Mouse (Mus musculus) erythroblast, adult 5-6 weeks (primary cell): ENCODE results near the gene Il1r1. TPM values are rescaled to one million over a fixed set of nuclear protein-coding genes. Genes with fewer than 3 reads are reported as not detected.
"Not testable (repeated sequence)": the region's sequence is repeated elsewhere in the genome, so short reads cannot be mapped to it uniquely, and the experiment has no call there.

Source experiments
- ATAC-seq: replicated peaks from 2 replicates; pipeline ENCODE4 v1.8.0; 2016; ENCODE audit warnings: moderate number of reproducible peaks, mild to moderate bottlenecking, moderate TSS enrichment, inconsistent platforms; ENCODE audit not compliant: poor library complexity, low FRiP score, severe bottlenecking
- total RNA-seq, 2 experiments: library from RNA; stranded (forward) in 1 of 2; stranded (reverse) in 1 of 2; fragments of 150-400 nt in 1 of 2; fragments of 200-764, 138-1000 nt in 1 of 2; gene quantifications; 2 replicates each; pipeline versions ENCODE4 v1.2.3 to v1.2.4; 2015 to 2017; ENCODE audit warnings: low replicate concordance in 2 of 2

Il1r1 gene
- total RNA-seq, 2 experiments from 2014 or later, result 22.1 to 34.5 TPM

DNA sequence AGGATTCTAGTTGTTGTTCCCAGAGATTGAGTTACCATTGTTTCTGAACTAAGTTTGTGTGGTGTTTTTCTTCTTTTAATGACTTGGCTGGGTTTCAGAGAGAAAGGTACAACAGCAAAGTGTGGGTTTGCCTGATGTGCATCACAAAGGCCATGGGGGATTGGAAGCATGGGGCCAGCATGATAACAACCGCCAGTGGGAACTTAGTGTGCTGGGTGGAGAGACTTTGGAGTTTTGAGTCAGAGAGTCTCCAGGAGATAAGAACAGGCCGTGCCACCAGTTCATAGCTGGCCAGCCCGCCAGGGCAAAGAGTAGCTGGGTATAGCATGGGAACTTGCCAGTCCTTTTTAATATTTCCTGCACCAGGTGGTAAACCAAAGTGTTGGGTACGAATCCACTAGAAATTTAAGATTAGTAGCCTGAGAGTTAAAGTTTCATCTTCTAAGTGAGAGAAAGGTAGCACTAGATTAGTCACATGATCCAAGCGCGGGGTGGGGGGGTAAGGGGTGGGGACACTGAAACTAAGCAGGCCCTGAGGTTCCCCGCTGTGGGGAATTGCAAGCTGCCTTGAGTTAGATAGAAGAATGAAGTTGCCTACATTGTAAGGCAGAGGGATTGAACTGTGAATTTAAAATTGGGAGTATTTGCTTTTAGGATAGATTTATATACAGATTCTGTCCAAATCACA is 78.4 kb downstream of the Il1r1 start:
- peak; percentile 92 for ATAC-seq

DNA sequence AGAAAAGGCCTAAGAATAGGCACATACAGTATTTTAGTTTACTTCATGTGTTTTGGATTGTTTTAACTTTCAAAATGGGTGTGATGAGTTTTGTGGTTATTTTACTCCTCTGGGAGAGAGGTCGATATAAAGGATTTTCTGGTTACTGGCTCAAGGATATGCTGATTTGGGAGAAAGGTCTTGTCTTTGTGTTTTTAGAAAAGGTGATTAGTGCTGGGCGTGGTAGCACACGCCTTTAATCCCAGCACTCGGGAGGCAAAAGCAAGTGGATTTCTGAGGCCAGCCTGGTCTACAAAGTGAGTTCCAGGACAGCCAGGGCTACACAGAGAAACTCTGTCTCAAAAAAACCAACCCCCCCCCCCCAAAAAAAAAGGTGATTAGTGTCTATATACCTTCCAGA is 79.4 kb downstream of the Il1r1 start:
- not testable (repeated sequence) for ATAC-seq

DNA sequence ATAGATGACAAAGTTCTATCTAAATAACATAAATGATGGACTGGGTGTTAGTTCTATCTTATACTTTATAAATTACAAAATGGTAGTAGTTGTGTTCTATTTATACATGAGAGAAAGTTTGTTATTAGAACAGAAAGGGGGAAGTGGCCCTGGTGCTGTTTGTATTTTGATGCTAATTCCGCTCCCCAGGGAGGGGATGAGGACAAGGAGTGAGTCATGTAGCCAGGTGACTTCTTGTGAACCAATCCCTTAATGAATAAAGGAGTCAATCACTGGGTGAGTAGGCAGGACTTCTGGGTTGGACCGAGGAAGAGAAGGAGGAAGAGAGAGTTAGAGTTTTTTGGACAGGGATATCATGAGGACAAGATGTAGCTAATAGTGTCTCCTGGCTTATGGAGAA is 81.2 kb downstream of the Il1r1 start:
- ATAC-seq, result no peak

DNA sequence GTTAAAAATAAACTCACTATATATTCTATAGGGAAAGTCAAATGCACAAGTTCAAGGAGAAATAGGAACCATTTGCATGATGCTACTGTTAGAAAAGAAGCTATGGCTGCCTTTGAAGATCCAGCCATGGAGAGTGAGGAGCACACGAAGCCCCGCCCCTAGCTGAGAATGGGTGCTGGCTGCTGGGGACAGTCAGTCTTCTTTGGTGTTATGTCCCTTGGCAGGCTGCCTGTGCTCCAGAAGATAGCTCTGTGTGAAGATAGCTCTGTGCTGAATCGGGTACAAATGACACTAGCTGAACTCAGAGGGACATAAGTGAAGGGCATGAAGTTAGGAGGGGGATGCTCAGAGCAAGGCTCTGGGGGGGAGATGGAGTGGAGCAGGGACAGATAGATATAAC is 86.2 kb downstream of the Il1r1 start:
- ATAC-seq, result no peak

DNA sequence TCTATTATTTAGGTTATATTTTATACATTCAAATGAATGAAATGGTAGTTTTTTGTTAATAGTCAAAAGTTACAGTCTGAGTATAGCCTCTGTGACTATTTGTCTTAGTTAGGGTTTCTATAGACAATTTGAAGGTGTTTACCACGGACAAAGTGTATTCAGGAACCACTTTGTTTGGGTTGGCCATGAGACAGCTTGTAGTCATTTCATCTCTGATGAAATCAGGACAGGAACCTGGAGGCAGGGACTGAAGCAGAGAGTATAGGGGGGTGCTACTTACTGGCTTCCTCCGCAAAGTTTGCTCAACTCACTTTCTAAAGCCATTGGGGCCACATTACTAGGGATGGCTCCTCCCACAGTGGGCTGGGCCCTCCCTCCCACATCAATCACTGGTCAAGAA is 86.7 kb downstream of the Il1r1 start:
- ATAC-seq, result no peak

DNA sequence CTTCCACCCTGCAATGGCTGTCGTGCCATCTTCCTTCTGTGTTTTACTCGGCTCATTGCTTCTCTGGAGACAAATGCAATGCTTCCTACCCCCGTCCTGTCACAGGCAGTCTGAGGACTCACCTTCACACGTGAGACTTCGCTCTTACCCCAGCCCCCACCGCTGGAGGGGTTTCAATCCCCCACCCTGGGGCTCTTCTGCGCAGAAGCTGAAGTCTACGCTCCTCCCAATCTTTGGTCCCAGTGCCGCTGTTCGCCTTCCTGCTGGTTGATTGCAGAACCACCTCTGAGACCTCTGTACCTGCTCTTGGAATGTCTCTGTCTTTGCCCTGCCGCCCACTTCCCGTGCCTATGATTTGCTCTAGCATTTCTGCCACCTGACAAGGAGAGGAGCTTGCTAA is 89.1 kb downstream of the Il1r1 start:
- no peak for ATAC-seq

DNA sequence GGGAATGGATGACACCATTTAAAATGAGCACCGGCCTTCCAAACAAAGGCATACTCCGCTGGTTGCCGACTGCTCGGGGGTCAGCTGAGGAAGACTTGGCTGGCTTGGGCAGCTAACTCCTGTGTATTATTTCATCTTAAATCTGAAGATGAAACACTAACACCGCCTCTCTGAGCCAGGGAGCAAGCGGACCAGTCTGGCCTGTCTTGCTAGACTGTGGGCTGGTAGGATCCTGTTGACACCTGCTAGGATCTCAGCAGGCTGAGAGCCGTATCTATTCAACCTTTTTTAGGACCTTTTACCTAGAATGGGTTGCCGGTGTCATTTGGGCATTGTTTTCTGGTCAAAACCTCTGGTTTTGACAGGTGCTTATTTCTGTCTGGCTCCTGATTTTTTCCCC is 92.8 kb downstream of the Il1r1 start:
- ATAC-seq, result no peak

DNA sequence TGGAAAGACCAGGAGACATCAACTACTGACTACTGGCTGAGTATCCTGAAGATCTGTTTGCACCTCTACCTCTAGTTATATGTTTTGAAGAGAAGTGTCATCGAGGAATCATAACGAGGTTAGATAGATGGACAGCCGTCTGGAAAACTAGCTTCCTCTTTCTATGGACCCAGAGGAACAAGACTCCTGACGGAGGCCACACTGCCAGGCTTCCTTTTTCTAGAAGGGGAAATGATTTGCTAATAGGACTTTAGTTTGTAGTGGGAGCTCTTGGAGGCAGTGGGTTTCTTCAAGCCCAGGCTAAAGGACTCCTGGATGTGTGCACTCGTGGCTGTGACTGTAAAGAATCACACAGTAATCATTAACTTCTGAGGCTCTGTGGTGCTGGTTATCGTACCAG is 96.9 kb downstream of the Il1r1 start:
- no peak for ATAC-seq

DNA sequence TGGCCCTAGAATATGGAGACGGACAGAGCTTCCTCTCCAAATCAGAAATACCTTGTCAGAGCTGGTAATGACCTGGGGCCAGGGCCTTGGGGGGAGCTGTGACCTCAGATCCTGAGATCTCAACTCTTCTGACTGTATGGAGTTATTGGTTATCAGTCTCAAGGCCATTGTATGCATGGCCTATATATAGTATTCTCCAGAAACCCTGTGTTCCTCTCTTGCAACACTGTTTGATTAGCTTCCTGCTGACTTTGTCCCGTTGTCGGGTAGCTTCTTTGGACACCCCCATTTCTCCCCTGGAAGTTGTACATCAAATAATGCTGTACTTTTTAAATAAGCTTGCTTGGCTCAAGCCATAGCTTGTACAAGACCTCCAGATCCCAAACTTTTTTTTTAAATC is 97.7 kb downstream of the Il1r1 start:
- no peak for ATAC-seq

DNA sequence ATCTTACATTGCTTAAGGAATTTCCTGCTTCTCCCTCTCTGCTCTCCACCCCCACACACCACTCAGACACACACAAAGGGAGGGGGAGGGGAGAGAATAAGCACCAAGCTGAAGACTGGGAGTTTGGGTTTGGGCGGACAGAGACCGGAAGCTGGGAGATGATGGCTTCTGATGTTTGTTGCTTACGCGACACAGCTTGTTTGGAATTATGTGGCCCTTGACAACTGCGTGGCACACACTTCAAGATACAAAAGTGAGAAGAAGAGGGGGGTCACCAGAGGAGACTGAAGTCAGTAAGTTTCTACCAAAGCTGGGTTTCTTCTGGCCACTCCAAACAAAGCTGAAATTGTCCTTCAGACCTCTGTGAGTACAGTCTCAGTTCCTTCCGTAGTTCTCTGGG is 99.6 kb downstream of the Il1r1 start, which contains the start of gene Il1rl2:
Il1rl2 (plus strand) TSS at position 154 of the 400 bp plus-strand sequence.
- ATAC-seq, result peak; percentile 33

DNA sequence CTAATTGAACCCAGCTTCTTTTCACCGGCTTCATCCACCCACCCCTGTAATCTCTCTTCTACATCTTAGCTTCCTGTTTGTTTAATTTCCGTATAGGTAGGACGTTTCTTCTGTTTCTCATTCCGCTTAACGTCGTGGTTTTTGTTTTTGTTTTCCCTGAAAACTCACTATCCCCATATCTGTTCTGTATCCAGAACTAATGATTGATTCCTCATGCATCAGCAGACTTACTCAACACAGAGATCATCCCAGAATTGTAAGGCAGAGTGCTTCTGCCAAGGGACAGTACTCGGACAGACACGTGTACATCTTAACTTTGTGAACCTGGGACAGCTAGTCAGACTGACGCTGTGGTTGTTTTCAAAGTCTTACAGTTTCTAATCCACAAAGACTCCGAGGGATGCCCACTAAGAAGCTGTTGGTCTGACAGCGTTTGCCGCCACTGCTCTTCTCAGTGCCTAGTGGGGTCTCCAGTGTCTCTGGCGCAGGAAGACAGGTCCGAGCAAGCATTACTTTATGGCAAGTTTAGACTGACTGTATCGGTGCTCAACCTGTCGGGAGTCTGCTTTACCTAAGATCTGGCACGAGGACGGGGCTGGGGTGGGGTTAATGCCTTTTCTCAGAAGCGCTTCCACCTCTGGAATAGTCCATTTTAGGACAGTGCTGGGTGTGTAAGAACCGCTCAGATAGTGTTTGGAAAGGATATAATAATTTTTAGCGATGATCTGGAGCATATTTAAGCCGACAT is 100.2 kb downstream of the Il1r1 start:
- ATAC-seq, result peak; percentile 57

DNA sequence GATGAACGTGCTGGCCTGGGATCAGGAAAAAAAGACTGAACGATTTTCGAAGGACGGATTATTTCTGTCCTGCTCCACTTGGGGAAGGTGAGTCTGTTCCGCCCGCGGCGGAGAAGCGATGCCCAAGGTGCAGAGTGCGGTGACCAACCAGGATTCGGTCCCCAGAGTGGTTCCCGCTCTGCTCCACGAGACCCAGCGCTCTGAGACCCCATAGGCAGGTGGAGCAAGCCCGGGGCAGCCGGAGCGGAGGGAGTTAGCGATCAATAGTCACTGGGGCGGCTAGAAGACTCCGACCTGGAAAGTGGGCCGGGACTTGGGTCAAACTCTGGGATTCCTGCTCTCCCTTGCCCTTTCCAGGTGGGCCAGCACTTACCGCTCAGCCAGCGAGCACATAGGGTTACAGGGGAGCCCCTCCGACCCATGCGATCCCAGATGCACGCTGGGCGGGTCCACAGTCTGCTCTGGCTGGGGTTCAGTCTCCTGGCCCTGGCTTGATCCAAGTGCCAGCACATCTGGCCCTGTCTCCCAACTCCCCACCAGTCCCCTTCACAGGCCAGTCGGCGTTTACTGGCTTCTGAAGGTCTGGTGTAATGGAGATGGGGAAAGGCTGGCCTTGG is 100.9 kb downstream of the Il1r1 start:
- ATAC-seq, result no peak

DNA sequence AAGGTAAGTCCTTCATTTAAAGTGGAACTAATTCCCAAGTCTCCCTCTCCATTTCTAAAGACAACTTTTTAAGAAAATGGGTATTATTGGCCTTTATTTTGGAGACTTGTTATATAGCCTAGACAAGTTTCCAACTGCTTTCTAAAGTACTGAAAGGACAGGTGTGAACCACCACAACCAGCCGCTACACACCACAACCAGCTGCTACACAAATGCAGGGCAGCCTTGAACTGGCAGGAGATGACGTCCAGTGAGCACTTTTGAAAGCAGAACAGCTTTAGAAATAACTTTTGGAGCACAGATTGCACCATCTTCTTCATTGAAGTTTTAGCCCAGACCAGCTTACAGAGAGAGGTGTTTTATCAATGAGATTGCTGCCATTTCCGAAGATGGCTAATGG is 102.7 kb downstream of the Il1r1 start:
- no peak for ATAC-seq

DNA sequence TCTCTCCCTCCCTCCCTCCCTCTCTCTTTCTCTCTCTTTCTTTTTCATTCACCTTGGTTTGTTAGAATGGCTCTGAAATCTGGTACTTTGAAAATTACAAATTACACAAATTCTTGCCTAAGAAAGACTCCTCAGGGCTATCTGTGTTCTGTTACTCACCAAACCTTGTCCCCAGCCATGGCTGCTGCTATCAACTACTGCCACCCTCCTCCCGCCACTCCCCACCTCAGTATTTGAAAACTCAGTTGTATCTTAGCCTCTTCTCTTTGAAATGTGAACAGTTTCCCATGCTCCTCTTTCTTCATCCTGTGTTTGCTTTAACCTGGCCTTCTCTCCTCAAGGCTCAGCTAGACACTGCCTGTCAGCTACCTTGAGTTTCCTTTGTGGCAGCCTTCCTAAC is 104.6 kb downstream of the Il1r1 start:
- ATAC-seq, result peak; percentile 71; the same call in 1 of the 2 replicates

DNA sequence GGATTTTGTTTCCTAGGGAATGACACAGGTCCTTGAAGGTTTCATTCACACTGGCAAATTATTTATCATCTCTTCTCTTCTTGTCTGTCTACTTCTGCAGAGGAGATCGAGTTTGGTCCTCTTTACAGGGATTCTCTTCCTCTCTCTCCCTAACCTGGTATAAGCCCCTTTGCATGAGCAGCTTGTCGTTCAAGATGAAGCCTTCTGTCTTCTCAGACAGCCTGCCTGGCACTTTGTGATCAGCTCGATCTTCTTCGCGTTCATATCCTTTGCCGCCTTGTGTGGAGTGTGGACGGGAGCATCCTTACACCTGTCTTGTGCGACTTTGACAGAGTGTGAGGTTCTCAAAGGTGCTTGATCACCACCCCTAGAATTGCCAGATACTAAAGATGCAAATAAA is 105.3 kb downstream of the Il1r1 start:
- no peak for ATAC-seq

DNA sequence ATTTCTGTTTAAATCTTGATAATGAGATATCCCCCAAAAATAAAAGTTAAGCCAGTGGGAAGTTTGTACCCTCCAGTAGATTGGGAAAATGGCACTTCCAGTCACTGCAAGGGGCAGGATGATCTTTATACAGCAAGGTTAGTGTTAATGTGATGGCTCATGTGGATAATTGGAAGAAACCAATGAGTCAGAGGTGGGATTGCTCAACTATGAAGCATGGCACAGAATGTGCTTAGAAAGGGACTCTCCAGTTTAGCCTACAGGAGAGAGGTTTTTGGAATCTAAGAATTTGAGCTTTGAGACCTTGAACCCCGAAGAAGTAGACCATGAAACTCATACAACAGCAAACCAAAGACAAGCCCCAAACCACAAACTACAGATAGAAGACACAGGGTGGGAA is 114.5 kb downstream of the Il1r1 start:
- no peak for ATAC-seq

DNA sequence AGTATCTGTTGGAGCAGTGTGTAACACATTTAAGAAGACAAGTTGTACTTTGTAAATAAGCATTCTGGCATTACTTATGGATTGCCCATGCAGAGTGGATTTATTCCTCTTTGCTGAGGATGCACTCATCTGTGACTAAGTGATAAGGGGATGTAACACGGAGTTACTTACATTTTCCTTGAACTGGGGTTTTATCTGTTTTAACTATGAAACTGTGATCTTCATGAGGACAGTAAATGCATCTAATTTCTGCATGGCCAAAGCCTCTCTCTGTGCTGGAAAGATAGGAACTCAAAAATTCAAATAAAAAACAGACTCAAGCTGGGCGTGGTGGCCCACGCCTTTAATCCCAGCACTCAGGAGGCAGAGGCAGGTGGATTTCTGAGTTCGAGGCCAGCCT is 115.2 kb downstream of the Il1r1 start:
- no peak for ATAC-seq

DNA sequence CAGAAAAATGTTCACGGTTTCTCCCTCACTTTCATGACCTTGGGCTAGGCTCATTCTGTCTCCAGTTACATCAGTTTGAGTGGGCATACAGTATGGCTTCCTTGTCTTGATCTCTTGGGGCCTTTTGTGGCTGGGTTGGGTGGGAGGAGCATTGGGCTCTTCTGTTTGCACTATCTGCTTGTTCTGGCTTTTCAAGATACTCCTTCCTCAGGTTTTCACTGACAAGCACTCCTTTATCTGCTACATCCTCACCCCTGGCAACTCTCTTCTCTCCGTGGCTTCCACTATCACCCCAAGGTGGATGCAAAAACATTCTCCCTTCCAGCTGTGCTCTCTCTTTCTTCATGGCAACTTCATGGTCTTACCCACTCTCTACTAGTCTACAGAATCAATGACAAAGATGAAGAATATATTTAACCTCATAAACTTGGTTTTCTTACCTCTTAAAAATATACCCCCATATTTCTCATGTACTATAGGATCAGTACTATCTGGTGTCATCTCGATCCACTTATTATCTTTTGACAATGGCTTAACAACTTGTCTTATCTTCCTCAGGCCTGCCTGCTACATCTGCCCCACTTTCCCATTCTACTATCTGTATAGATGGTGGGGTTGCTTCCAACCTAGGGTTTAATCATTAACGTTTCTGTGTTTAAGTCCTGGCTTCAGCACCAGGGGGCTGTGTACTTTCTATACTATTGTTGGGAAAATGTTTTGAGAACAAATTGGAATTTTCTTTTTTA is 127.5 kb downstream of the Il1r1 start:
- 0 out of 2 replicates have a peak, but pooled peaks have one; percentile 32 for ATAC-seq

DNA sequence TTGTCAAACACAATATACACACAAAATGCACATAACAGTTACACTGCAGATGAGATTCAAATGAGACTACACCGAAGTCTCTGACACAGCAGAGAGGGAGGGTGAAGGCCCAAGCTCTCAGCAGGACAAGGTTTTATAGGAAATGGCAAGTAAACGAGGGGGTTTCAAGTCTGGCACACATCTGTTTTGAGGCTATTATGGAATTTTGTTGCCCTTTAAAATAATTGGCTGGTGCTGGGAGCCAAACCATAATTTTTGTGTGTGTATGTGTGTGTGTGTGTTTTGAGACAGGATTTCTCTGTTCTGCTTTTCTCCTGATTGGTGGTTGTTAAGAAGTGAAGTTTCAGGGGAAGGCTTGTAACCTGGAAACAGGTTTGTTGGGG is 128.0 kb downstream of the Il1r1 start:
- ATAC-seq, result no peak

DNA sequence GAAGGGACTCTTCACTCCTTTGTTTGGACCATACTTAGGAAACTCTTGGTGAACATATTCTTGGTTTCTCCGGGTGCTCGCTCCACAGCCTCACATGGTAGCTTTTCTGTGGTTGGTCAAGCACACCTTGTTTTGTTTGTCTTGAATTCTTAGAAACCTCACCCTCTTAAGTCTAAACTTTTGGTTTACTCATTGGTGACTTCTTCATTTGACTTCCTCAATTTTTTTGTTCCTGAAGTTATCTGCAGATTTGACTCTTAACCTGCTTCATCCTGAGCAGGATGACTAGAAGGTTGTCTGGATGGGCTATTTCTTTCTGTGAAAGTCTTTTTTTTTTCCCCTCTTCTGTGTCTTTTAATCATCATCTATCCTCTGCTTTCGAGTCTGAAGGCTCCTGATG is 129.8 kb downstream of the Il1r1 start:
- ATAC-seq, result no peak
